Mouse (Mus musculus) stomach, postnatal 0 days (tissue): Measurements from ENCODE around the gene Gbx2. TPM values are rescaled to one million over a fixed set of nuclear protein-coding genes. Genes with fewer than 3 reads are reported as not detected.

ENCODE experiments used
- ATAC-seq: fragments of 200-750 bp; cut with Nextera tagmentation; 2 replicates; pipeline ENCODE4 v1.8.0; 2017; ENCODE audit not compliant: low FRiP score, low TSS enrichment
- DNase-seq: peaks from one replicate; pipeline ENCODE4 v3.0.0-alpha.2; 2016; ENCODE audit warnings: low spot score
- H3K27ac ChIP-seq: fragments of 300-500 bp; sonication (generic); replicated peaks from 2 replicates; pipeline ENCODE4 v1.5.1; 2014; ENCODE audit warnings: mild to moderate bottlenecking, control low read depth
- H3K27me3 ChIP-seq: fragments of 300-500 bp; sonication (generic); 2 replicates; pipeline ENCODE4 v1.6.1; 2014; ENCODE audit warnings: low read length; ENCODE audit not compliant: control insufficient read depth, insufficient read depth
- H3K36me3 ChIP-seq: fragments of 300-500 bp; sonication (generic); 2 replicates; pipeline ENCODE4 v1.6.1; 2014; ENCODE audit warnings: low read length, mixed read lengths; ENCODE audit not compliant: control insufficient read depth, insufficient read depth
- H3K4me1 ChIP-seq: fragments of 300-500 bp; sonication (generic); replicated peaks from 2 replicates; pipeline ENCODE4 v1.6.1; 2014; ENCODE audit warnings: antibody characterized with exemption; ENCODE audit not compliant: control insufficient read depth, insufficient read depth
- H3K4me2 ChIP-seq: fragments of 300-500 bp; sonication (generic); replicated peaks from 2 replicates; pipeline ENCODE4 v1.6.1; 2014; ENCODE audit warnings: low read depth, mild to moderate bottlenecking, control low read depth, moderate library complexity
- H3K4me3 ChIP-seq: fragments of 300-500 bp; sonication (generic); 2 replicates; pipeline ENCODE4 v1.5.1; 2014; ENCODE audit warnings: low read depth, low read length, control low read depth
- H3K9ac ChIP-seq: fragments of 300-500 bp; sonication (generic); 2 replicates; pipeline ENCODE4 v1.6.1; 2014; ENCODE audit warnings: mild to moderate bottlenecking, low read length, control low read depth, mixed read lengths
- H3K9me3 ChIP-seq: fragments of 300-500 bp; sonication (generic); 2 replicates; pipeline ENCODE4 v1.6.1; 2016; ENCODE audit warnings: low read length; ENCODE audit not compliant: control insufficient read depth
- CTCF ChIP-seq: IDR thresholded peaks from 2 replicates; pipeline ENCODE4 v1.5.1; 2016; ENCODE audit warnings: antibody characterized with exemption, low read depth, mild to moderate bottlenecking, moderate library complexity
- EP300 ChIP-seq: optimal IDR thresholded peaks from 2 replicates; pipeline ENCODE3; 2016; ENCODE audit warnings: antibody characterized with exemption
- WGBS: fragments of 180-500 bp; shearing (Covaris S2); extraction: QIAGEN DNeasy Blood & Tissue Kit; methylation state at CpG from one replicate; pipeline ENCODE4 v1.1.7; 2014; 5-methylcytosine and 5-hydroxymethylcytosine counted together
- polyA plus RNA-seq: library from polyadenylated mRNA; unstranded; fragments of >200 nt; fragmentation: Nextera tagmentation; extraction: Ambion mirVana; gene quantifications from 2 replicates; pipeline ENCODE4 v1.2.1, GENCODE M21; 2015

Gbx2 gene
- polyA plus RNA-seq, 1 experiment from 2014 or later = not detected

DNA sequence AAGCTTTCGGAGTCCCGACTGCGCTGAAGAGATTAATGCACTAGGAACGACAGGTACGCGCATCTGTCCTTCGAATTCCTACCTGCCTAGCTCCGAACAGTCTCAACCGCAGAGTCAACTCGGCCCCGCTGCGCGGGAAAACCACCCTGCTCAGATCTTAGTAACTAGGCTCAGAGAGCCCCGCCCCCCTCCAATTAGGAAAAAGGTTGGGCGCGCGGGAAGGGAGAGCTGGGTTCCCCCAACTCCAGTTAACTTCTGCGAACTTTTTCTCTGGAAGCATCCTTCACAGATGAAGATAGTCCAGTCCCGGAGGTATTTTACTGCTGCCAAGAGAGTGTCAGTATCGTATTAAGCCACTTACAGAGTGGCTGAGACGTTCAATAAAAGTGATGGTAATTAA is 2.8 kb upstream of the Gbx2 start:
- H3K27ac ChIP-seq = no peak overlapping the region
- no peaks in the 10 kb centered on the region; the same call in 1 of the 2 replicates for H3K4me1 ChIP-seq
- no peaks in the 10 kb centered on the region for H3K36me3 ChIP-seq
- H3K9ac ChIP-seq = no peak overlapping the region
- no peak for TF ChIP-seq EP300
- TF ChIP-seq CTCF = no peak
- no peaks in the 10 kb centered on the region for H3K9me3 ChIP-seq
- ATAC-seq (no peak), DNase-seq (no peak)
- no peak overlapping the region for H3K4me3 ChIP-seq
- peaks cover 40% of the 10 kb centered on the region for H3K27me3 ChIP-seq
- no peak overlapping the region for H3K4me2 ChIP-seq
- WGBS = 10% methylated on average over 21 of the region's 21 CpGs

DNA sequence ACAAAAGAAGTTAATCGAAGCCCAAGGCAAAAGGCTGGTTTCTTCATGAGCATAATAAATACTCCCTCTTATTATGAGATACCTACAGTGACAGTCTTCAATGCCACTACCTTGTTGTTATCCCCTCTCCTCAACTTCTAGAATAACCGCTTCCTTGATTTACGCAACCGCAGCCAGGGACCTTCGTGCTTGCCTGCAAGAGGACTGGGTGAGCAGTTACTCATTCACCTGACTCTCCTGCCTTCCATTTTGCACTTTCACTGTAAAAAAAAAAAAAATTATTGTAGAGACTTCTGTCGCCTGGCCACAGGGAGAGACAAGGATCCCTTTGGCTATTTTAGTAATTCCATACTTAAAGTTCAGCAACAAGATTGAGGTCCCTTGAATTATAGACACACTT is 2.0 kb upstream of the Gbx2 start:
- no peak for TF ChIP-seq CTCF
- no peak for TF ChIP-seq EP300

DNA sequence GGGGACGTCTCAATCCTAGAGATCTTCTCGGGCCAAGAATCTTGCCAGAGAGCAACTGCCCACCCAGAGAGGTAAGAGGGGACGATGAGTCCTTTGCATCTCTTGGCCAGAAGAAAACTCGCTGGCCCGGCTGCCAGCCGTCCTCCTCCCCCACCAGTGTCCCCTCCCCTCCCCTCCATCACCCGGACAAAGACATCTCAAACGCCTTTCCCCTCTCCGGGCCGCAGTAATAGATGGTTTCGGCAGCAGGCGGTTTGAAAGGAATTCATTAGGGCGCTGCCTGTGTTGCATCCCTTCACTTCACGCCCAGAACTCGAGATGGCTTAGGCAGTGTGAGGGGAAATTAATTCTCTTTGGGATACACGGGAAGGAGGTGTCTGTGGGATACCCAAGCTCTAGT is 1.6 kb upstream of the Gbx2 start:
- H3K27ac ChIP-seq = no peak overlapping the region
- no peaks in the 10 kb centered on the region for H3K36me3 ChIP-seq
- H3K4me1 ChIP-seq = no peaks in the 10 kb centered on the region; the same call in 1 of the 2 replicates
- no peaks in the 10 kb centered on the region for H3K9me3 ChIP-seq
- no peak overlapping the region for H3K9ac ChIP-seq
- ATAC-seq (no peak), DNase-seq (no peak)
- no peak overlapping the region for H3K4me2 ChIP-seq
- TF ChIP-seq CTCF (no peak), EP300 (no peak)
- H3K4me3 ChIP-seq = no peak overlapping the region
- whole genome bisulfite sequencing = 4% methylated on average over 16 of the region's 16 CpGs
- H3K27me3 ChIP-seq = peaks cover 37% of the 10 kb centered on the region

More for the DNA sequence above, 2.0 kb upstream of the Gbx2 start:
- no peak overlapping the region for H3K27ac ChIP-seq
- H3K27me3 ChIP-seq = peaks cover 37% of the 10 kb centered on the region
- no peaks in the 10 kb centered on the region for H3K9me3 ChIP-seq
- H3K4me3 ChIP-seq = no peak overlapping the region
- DNase-seq (no peak), ATAC-seq (no peak)
- no peak overlapping the region for H3K9ac ChIP-seq
- H3K4me2 ChIP-seq = no peak overlapping the region
- no peaks in the 10 kb centered on the region for H3K36me3 ChIP-seq
- 20% methylated on average over 6 of the region's 6 CpGs for WGBS
- H3K4me1 ChIP-seq = no peaks in the 10 kb centered on the region; the same call in 1 of the 2 replicates

DNA sequence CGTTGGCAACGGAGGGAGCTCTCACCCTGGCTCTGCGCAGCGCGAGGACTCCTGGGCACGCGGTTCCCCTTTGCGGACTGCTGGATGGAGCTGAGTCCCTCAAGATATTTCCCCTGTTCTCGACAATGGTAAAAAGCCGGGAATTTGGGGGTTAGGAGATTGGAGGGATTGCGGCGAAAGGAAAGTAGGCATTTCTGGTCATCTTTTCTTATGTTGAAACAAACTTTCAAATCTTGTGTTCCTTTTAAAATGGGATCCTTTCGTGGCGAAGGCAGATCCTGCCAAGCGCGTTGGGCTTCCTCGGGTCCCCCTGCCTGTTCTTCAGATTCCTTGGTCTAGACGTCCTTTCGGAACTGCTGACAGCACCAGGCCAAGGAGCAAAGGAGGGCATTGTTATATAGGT is 1.0 kb upstream of the Gbx2 start:
- WGBS = 6% methylated on average over 19 of the region's 19 CpGs
- Histone ChIP-seq H3K4me2 (no peak overlapping the region), H3K36me3 (no peaks in the 10 kb centered on the region), H3K27me3 (peaks cover 38% of the 10 kb centered on the region), H3K4me3 (no peak overlapping the region), H3K9me3 (no peaks in the 10 kb centered on the region), H3K4me1 (no peaks in the 10 kb centered on the region; the same call in 1 of the 2 replicates), H3K9ac (no peak overlapping the region), H3K27ac (no peak overlapping the region)
- ATAC-seq = no peak
- TF ChIP-seq EP300 (no peak), CTCF (no peak)
- no peak for DNase-seq

DNA sequence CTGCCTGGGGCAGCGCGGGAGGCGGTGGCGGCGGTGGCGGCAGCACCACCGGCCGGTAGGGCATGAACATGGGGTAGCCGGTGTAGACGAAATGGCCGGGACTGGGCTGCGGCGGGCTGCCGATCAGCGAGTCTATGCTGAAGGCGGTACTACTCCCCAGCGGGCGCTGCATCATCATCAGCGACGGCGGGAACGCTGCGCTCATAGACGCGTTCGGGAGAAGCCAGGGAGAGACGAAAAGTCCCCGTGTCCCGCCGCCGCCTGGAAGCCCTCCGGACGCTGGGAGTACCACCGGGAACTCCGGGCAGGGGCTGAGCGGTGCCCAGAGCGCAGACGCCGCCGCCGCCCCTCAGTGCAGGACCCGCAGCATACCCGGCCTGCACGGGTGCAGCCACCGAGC is 428 bp downstream of the Gbx2 start:
- no peaks in the 10 kb centered on the region for H3K36me3 ChIP-seq
- under 1% methylated on average over 37 of the region's 45 CpGs for WGBS
- no peaks in the 10 kb centered on the region for H3K9me3 ChIP-seq
- TF ChIP-seq EP300 (no peak), CTCF (no peak)
- no peak overlapping the region for H3K27ac ChIP-seq
- DNase-seq (no peak), ATAC-seq (peak; percentile 8; the same call in 1 of the 2 replicates)
- H3K27me3 ChIP-seq = peaks cover 43% of the 10 kb centered on the region
- H3K4me3 ChIP-seq = peak overlapping the region; percentile 38
- H3K9ac ChIP-seq = no peak overlapping the region
- H3K4me1 ChIP-seq = no peaks in the 10 kb centered on the region; the same call in 1 of the 2 replicates
- peak overlapping the region; percentile 59 for H3K4me2 ChIP-seq

DNA sequence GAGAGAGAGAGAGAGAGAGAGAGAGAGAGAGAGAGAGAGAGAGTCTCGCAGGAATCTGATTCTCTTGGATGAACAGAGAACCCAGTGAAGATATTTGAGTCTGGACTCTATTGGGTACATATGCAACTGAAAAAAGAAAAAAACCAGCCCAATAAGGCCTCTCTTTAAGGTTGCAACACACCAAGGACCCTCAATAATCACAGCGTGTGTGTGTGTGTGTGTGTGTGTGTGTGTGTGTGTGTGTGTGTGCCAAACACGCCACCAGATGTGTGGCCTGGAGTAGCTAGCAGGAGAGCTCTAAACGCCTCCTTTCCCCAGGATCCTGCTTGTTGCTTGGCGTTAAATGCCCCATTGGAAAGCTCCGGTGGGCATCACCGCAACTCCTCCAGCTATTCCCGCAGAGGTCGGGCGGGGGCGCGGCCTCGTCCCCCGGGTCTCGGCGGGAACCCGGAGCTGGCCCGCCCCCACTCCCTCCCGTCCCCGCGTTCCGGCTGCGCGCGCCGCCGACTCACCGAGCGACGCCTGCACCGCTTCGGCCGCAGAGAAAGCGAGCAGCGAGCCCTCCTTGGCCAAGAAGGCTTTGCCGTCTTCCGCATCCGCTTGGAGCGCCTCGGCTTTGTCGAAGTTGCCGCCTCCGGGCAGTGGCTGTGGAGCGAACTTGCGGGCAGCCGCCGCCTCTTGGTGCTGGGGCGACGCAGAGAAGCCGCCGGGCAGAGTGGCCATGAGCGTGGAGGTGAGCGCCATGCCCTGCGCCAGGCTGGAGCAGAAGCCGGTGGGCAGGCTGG is 1.1 kb downstream of the Gbx2 start:
- no peak overlapping the region for H3K9ac ChIP-seq
- peaks cover 41% of the 10 kb centered on the region for H3K27me3 ChIP-seq
- TF ChIP-seq EP300 (no peak), CTCF (no peak)
- no peak for DNase-seq
- H3K4me3 ChIP-seq = peak overlapping the region; percentile 38
- WGBS = under 1% methylated on average over 41 of the region's 55 CpGs
- peak overlapping the region; percentile 59 for H3K4me2 ChIP-seq
- H3K36me3 ChIP-seq = no peaks in the 10 kb centered on the region
- no peaks in the 10 kb centered on the region; the same call in 1 of the 2 replicates for H3K4me1 ChIP-seq
- H3K27ac ChIP-seq = no peak overlapping the region
- no peaks in the 10 kb centered on the region for H3K9me3 ChIP-seq
- ATAC-seq = no peak
